Mouse (Mus musculus) E14TG2a.4 (cell line): ENCODE results near the gene Hoxc6.

Experiments
- CTCF ChIP-seq: conservative IDR thresholded peaks from 2 replicates; pipeline ENCODE4 v1.5.1; 2014; ENCODE audit warnings: low read length
- NANOG ChIP-seq: IDR thresholded peaks from 2 replicates; pipeline ENCODE4 v1.6.1; 2014; ENCODE audit warnings: borderline replicate concordance, low read length, mixed read lengths

GRCm38 (mm10) chr15:102996548-102996947 lies 1.5 kb upstream of the Hoxc6 start:
- TF ChIP-seq CTCF (no peak), NANOG (no peak)
